Mouse (Mus musculus) induced T-regulatory cell, adult 2 months (primary cell): ENCODE measurements around the gene Map2k7.
A peak's percentile ranks its signal among the peaks of the same experiment; 100 is the strongest.

Experiments
- DNase-seq: peaks from one replicate; pipeline ENCODE4 v3.0.0-alpha.2; 2012; ENCODE audit warnings: low read depth

Gene Map2k7

DNA sequence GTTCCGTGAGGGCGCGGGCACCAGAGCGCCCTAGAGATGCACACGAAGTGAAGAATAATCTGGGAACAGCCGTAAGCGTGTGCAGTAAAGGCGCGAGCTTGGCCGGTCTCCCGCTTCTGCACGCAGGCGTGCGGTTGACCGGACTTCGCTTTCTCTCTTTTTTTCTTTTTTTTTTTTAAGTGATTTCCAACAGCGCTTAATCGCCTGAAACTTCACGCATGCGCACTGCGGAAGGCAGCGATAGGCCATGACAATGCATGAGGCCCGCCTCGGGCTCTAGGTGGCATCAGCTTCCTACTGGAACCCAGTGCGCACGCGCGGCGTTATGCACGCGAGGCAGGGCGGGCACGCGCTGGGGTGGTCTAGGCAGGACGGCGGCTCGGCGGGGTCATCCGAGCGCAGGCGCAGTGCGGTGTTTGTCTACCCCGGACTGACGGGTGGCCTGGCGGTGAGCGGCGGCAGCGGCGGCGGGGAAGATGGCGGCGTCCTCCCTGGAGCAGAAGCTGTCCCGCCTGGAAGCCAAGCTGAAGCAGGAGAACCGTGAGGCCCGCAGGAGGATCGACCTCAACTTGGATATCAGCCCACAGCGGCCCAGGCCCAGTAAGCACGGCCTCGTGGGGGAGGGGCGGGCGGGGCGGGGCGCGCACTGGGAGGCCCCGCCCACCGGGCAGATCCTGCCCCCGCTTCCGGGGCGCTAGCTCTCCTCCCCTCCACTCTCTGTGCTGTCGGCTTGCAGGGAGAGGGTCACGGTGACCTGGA lies at the start of gene Map2k7, which contains the start of gene Gm49320:
Gene Map2k7, plus strand, starts transcription at position 307 of the 759 bp plus-strand sequence.
Gene Gm49320, plus strand, starts transcription at position 432 of the 759 bp plus-strand sequence.
- peak; percentile 100 for DNase-seq

DNA sequence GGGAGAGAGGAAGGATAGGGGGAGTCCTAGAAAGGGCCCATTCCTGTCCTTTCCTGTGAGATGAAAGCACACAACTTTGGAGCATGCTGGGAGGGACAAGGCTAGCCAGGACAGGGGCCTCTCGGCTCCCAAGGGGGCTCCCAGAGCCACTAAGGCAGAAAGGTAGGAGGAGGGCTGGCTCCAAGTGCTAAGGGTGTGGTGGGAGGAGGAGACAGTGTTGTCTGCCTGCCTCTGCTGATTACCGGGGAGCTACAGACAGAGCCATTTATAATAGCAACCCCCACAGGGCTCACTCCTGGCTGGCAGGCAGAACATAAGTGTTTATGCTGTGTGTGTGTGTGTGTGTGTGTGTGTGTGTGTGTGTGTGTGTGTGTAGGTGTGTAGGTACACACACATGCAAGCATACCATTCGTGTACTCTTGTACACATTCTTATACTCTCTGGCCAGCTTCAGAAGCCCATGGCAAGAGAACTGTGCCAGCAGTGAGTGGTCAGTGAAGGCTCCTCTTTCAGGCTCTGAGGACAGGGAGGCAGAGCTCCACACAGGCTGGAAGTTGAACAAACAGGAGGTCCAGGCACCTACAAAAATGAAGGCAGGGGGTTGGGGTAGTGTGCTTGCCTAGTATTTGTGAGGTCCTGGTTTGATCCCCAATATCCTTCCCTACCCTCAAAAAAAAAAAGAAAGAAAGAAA lies 49.4 kb upstream of the Map2k7 start:
- no peak for DNase-seq

DNA sequence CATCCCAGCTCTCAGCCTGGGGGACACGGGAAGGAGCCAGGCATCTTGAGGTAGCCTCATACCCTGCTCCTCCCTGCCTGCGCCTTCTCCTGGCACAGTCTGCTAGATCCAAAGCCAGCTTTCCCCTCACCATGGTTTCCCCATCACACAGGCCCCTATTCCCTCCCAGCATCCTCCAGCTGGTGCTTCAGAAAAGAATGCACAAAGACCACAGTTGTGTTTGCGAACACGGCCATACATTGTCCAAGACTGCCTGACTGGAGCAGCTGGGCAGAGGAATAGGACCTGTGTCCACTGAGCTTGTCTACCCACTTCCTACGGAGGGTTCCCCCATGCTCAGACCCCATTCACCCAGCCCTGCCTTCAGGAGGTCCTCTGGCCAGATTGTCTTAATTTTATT lies 46.2 kb upstream of the Map2k7 start:
- no peak for DNase-seq

DNA sequence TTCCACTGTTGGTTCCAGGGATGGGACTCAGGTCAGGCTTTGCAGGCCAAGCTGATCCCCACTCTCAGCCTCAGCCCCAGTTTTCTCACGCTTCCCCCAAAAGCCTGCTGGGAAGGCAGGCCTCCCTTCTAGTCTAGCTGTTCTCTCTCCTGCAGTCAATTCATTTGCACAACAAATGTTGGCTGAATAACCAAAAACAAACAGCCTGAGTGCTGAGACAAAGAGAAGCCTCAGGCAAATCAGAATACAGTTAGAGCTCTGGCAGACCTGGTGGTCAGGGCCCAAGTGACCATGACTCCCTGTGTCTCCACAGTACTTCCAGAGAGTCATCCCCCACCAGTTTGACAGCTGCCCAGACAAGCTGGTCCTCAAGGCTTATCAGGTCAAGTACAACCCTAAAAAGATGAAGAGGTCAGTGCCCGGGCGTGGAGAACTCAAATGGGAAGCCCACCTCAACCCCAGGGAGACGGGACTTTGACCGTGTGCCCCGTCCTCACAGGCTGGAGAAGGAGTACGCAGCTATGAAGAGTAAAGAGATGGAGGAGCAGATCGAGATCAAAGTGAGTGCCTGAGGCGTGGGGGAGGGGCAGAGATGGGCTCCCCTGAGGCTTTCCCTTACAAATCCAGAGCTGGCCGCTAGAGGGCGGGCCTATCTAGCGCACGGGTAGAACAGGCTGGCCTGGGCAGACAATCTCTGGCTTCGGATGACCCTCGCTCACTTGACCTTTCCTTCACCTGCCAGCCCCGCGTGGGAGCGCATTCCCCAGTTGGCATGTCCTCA lies 45.5 kb upstream of the Map2k7 start:
- peak; percentile 88 for DNase-seq

DNA sequence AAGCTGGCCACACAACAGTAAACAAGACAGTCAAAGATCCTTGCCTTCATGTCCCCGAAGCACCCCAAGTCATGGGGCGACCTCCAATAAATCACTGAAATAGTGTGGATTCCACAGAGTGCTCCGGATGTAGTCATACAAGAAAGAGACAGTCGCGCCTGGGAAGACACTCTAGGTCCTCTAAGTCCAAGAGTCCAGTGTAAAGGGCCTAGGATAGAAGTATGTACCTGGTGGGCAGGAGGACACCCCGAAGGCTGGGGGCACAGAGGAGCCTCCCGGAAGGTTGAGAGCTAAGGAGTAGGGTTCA lies 45.0 kb upstream of the Map2k7 start:
- no peak for DNase-seq

DNA sequence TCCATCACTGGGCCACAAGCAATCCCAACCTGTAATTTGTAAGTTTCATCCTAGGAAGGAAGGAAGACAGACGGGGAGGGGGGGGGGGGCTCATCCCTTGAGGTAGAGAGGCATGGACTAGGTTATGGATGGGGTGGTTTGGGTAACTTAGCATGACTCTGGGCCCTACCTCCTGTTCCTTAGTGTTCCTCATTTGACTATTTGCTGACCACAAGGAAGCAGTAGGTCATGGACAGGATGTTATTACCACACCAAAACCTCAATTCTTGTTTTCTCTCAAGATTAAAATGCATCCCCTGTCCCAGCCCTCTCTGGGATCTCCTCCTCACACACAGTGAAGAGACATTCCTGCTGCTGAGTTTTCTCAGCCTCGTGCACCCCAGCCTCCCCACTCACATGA lies 37.2 kb upstream of the Map2k7 start:
- no peak for DNase-seq

DNA sequence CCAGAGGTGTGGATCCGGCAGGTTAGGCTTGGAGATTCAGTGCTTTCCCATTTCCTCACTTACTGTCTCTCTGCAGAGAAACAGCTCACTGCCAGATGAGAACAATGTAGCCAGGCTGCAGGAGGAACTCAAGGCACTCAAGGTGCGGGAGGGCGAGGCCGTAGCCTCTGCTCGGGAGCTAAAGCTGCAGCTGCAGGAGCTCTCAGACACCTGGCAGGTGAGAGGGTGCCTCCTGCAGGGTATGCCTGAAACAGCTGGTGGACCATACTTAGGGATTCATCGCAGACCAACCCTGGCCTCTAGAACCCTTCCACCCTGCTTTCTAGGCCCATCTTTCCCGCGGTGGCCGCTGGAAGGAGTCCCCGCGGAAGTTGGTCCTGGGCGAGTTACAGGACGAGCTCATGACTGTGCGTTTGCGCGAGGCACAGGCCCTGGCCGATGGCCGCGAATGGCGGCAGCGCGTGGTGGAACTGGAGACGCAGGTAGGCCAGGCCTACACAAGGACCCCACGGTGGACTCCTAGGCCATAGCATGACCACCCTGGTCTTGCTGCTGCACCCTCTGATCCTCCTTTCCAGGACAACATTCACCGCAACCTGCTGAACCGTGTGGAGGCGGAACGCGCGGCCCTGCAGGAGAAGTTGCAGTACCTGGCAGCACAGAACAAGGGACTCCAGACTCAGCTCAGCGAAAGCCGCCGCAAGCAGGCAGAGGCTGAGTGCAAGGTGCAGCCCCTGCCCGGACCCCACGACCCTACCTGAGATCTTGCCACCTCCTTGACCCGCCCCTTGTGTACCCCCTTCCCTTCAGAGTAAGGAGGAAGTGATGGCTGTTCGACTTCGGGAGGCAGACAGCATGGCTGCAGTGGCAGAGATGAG lies 33.1 kb upstream of the Map2k7 start:
- DNase-seq: no peak

DNA sequence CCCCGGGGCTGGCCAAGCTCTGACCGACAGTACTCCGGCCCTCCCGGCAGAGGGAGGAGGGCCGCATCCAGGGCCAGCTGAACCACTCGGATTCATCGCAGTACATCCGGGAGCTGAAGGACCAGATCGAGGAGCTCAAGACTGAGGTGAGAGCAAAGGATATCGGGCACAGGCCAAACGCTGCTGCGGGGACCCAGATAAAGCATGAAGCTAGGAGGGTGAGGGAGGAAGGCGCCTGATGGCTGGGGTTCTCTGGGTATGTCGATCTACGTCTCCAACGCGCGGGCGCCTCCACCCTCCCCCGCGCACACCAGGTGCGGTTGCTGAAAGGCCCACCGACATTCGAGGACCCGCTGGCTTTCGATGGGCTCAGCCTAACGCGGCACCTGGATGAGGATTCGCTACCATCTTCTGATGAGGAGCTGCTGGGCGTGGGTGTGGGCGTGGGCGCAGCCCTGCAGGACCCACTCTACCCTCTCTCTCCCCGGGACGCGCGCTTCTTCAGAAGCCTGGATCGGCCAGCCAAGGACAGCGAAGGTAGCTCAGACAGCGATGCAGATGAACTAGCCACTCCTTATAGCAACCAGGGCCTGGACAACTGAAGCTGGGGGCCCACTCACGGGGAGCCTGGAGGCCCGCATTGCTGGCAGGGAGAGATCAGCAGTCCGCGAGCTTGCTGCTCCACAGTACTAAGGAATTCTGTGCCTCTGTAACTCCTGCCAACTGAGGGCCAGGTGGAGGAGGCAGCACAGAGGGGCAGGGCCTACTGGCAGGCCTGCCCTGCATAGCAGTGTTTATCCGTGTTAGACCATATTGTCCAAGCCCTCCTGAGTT lies 32.1 kb upstream of the Map2k7 start:
- DNase-seq: no peak

DNA sequence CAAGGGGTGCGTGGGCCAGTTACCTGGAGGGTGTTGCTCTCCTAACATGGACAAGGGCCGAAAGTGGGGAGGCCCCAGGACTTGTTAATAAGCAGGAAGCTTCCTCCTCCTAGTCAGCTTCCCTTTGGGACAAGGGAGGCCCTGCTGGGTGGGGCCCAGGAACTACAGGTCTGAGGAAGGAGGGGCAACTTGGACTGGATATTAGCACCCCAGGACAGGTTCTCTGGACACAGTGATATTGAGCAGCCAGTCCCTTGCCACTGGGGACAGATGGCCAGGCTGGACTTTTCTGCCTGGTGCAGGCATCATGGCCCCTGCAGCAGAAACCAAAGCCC lies 31.6 kb upstream of the Map2k7 start:
- no peak for DNase-seq

DNA sequence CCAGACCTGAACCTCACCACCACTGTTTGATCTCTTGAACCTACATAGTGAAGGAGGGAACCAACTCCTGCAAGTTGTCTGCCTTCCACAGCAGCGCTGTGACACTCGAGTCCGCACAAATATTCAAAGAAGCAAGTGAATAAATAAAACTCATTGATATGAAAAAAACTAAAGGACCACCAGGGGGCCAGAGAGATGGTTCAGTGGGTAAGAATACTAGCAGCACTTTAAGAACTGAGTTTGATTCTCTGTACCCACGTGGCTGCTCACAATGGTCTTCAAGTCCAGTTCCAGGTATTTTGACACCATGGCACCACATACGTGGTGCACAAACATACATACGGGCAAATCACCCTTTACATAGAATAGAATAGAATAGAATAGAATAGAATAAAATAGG lies 27.4 kb upstream of the Map2k7 start:
- peak; percentile 53 for DNase-seq

DNA sequence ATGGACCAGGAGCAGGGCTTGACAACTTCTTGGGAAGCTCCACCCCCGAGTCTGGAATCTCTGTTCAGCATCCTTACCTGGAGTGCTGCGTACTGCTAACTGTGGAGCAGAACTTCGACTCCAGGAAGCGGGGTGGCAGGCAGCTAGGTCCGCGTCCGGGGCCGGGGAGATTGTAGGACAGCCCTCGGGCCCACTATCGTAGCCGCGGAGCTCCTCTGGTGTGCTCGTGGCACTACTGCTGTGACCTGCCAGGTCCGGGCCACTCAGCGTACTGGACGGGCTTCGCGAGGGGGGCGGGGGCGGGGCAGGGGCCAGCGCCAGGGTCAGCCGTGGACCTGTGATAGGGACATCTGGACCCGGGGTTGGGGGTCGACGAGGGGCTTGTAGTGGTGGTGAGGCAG lies 25.7 kb upstream of the Map2k7 start:
- peak; percentile 52 for DNase-seq

DNA sequence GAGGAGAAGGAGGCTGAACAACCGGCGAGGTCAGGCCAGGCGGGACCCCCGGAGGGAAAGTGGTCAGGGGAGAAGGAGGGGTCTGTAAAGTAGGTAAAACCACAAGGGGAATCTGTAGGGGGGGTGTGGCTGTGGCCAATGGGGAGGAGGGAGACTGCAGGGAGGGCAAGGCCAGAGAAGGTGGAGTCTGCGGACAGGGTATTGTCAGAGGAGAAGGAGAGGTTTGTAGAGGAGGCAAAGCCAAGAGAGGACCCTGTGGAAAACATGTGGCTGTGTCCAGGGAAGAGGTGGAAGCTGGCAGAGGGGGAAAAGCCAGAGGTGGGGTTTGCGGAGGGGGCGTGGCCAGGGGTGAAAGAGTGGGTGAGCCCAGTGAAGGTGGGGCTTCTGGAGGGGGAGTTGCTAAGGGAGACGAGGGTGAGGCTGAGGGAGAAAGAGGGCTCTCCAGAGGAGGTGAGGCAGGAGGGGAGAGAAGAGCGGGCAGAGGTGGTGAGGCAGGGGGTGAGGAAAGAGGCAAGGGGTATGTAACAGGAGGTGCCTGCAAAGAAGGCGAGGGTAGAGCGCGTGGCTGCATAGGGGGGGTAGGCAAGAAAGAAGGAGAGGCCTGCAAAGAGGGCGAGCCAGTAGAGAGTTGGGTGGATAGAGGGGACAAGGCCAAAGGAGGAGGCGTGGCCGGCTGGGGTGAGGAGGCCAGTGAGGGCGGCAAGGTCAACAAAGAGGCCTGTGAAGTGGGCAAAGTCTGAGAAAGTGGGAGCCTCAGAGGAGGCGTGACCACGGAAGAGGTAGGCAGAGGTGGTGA lies 25.1 kb upstream of the Map2k7 start:
- DNase-seq: peak; percentile 67

DNA sequence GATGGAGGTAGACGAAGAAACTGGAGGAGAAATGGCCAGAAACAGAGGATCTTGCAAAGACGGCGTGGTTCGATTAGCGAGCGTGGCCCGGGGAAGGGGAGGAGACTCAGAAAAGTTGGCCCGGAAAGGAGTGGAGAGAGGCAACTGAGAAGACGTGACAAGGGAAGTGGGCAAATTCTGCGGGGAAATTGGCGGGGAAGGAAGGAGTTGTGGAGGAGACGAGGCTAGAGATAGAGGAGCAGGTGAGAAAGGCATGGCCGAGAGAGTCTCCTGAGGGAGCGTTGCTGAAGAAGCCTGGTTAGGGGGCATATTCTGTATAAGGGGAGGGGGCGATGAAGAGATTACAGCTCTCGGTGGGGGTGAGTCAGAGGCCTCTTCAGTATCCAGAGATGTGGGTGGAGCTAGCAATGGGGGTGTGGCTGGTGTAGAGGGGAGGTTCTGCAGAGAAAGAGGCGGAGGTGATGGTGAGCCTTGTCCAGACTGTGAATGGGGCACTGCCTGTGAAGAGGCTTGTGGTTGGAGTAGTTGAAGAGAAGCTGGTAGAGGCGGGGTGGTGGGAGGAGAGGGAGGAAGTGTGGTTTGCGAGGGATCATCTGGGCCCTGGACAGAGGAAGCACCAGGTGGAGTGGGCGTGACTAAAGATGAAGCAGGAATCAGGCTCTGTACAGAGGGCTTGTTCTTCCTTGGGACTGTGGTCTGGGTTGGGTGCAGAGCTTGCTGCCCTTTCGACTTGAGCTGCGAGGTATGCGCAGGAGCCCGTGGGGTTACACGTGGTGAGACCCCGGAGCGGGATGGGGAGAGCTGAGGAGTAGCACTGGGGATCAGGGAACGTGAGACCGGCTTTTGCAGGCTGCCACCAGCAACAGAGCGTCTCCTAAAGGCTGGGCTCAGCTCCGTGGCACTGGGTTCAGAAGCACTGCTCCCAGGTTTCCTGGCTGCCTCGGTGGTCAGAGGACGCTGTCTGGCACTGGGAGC lies 24.2 kb upstream of the Map2k7 start:
- DNase-seq: peak; percentile 90

DNA sequence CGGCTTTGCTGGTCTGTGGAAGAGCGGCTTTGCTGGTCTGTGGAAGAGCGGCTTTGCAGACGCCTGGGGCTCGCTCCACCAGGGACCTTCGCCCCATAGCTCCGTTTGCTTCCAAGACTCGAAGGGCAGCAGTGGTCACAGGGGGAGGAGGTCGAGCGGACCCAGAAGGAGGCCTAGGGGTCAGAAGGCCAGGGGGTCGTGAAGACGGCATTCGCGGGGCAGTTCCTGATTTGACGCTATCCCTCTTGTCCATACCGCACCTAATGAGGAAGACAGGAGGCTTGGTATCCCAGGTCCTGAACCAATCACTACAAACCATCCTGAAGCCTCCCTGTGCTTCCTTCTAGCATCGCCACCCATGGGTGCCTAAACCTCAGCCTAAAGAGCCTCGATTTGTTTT lies 22.2 kb upstream of the Map2k7 start:
- DNase-seq: peak; percentile 17

DNA sequence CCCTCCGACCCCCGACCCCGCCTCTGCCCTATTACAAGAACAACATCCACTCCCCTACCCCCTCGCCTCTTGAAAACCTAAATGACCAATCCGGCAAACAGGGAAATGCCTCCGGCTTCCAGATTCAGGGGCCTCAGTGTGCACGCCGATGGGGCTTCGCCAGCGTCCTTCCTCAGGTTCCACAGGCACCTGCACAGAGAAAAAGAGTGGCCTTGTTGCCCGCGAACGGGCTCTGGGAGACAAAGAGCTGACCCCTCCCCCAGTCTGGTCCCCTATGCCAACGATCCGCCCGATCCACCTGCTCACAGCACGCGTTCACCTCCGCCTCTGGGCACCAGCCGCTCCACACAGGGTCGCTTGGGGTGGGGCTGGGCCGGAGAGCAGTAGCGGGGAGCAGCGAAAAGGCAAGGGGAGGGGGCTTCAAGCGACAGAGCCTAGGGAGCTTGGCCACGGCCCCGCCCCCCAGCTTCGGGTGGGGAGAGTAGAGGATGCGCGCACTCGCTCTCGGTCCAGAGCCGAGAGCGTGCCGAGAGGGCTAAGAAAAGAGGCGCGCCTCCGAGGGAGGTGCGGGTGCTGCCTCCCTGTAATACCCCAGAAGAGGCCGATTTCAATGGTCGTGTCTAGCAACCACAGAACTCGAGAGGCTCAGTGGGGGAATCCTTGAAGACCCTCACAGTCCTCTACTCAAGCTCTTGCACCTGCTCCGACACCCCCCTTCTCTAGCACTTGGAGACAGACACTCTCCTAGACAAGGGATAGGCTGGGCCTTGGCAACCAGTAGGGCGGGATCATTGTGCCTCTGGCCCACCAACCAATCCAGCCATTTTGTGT lies 21.5 kb upstream of the Map2k7 start, which contains the start of gene Prr36:
Gene Prr36, minus strand, starts transcription at position 669 of the 831 bp plus-strand sequence.
- peak; percentile 37 for DNase-seq

DNA sequence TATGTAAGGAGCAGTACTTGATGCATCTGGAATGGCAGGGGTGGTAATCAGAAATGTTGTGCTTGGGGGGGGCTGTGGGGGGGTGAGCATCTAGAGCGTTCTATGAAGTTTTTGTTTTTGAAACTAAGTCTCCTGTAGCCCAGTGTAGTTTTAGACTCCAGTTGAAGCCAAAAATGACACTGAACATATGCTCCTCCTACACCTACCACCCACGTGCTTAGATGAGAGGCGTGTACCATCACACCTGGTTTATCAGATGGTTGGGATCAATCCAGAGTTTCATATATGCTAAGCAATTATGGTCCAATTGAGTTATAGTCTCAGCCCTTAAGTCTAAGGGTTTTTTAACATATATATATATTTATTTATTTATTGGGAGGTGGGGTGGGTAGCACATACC lies 18.9 kb upstream of the Map2k7 start:
- no peak for DNase-seq

DNA sequence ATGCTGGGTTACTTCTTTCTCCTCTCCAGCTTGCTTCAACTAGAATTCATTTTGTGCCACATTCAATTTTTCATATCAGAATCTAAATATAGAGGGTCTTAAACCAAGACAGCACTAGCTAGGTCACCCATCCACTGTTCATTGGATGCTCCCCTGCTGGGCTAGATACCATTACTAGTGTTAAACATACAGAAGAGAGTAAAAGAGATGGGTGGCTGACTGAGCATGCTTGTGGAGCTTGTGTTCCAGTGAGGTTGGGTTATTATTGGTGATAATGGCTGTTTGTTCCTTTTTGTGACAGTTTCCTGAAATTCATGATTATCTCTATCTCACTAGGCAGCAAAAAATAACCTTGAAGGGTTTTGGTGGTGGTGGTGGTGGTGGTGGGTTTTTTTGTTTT lies 16.5 kb upstream of the Map2k7 start:
- DNase-seq: no peak

DNA sequence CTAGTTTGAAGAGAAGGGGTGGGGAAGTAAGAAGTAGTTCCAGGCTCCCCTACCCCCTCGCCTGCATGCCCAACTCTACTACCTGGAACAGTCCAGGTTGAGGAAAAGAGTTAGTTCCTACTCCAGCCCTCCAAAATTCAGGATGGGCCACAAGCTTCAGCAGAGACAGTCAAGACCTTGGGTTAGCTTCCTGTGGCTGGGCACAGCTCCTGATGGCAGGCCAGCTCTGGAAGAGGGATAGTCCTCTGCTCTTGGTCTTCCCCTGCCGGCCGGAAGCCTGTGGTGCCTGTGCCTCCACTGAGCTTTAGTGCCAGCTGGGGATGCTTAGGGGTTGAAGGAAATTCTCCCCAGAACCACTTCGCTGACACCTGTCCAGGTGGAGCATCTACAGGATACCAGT lies 12.2 kb upstream of the Map2k7 start:
- DNase-seq: no peak
